Mouse (Mus musculus): ENCODE results near the gene Commd6. TPM values are rescaled to one million over a fixed set of nuclear protein-coding genes. Genes with fewer than 3 reads are reported as not detected.

Commd6 gene
- polyA plus RNA-seq (2015; fragmentation: Nextera tagmentation; extraction: Ambion mirVana) = 165 and 176 TPM in 2 replicates

- Histone ChIP-seq H3K4me3 (ENCODE audit: low read length) (peak within 1 kb of the TSS; percentile 74), H3K4me2 (ENCODE audit: low read depth, low read length) (peak within 1 kb of the TSS; percentile 57), H3K9ac (ENCODE audit: low read depth, low read length) (peak within 1 kb of the TSS; percentile 77), H3K27me3 (replicated peaks; ENCODE audit: control insufficient read depth, insufficient read depth, low read length) (no peaks in the 10 kb centered on the region), H3K9me3 (ENCODE audit: control insufficient read depth, low read length) (no peaks in the 10 kb centered on the region), H3K4me1 (ENCODE audit: control insufficient read depth, insufficient read depth, low read length) (peaks cover 7% of the 10 kb centered on the region; the same call in 1 of the 2 replicates), H3K27ac (ENCODE audit: low read length) (peak within 1 kb of the TSS; percentile 85), H3K36me3 (ENCODE audit: control insufficient read depth, insufficient read depth, low read length) (no peaks in the 10 kb centered on the region)
- WGBS = under 1% methylated on average over 39 of the region's 39 CpGs
- peak; percentile 98 for ATAC-seq
Observed at GRCm38 (mm10) chr14:101640153-101640843, at the start of gene Commd6. Gene Commd6 (minus strand): TSS chr14:101640686.

GRCm38 (mm10) chr14:101688406-101688805 lies 47.9 kb upstream of the Commd6 start:
- ATAC-seq = no peak
- peaks cover 2% of the 10 kb centered on the region; the same call in 1 of the 2 replicates for H3K36me3 ChIP-seq (ENCODE audit: control insufficient read depth, insufficient read depth, low read length)
- H3K27me3 ChIP-seq (replicated peaks; ENCODE audit: control insufficient read depth, insufficient read depth, low read length) = no peaks in the 10 kb centered on the region
- no peaks in the 10 kb centered on the region for H3K9me3 ChIP-seq (ENCODE audit: control insufficient read depth, low read length)
- no peak overlapping the region for H3K4me3 ChIP-seq (ENCODE audit: low read length)
- no peak overlapping the region for H3K27ac ChIP-seq (ENCODE audit: low read length)
- H3K9ac ChIP-seq (ENCODE audit: low read depth, low read length) = no peak overlapping the region
- no peak overlapping the region for H3K4me2 ChIP-seq (ENCODE audit: low read depth, low read length)
- H3K4me1 ChIP-seq (ENCODE audit: control insufficient read depth, insufficient read depth, low read length) = no peaks in the 10 kb centered on the region
- 88% methylated on average over 2 of the region's 2 CpGs for WGBS

- 87% methylated on average over 6 of the region's 6 CpGs for WGBS
- no peaks in the 10 kb centered on the region for H3K36me3 ChIP-seq (ENCODE audit: control insufficient read depth, insufficient read depth, low read length)
- H3K9me3 ChIP-seq (ENCODE audit: control insufficient read depth, low read length) = no peaks in the 10 kb centered on the region
- no peak overlapping the region for H3K9ac ChIP-seq (ENCODE audit: low read depth, low read length)
- H3K27ac ChIP-seq (ENCODE audit: low read length) = no peak overlapping the region
- no peaks in the 10 kb centered on the region for H3K4me1 ChIP-seq (ENCODE audit: control insufficient read depth, insufficient read depth, low read length)
- H3K4me3 ChIP-seq (ENCODE audit: low read length) = no peak overlapping the region
- no peak for ATAC-seq
- no peak overlapping the region for H3K4me2 ChIP-seq (ENCODE audit: low read depth, low read length)
- H3K27me3 ChIP-seq (replicated peaks; ENCODE audit: control insufficient read depth, insufficient read depth, low read length) = no peaks in the 10 kb centered on the region
Observed at GRCm38 (mm10) chr14:101687696-101688095, 47.2 kb upstream of the Commd6 start.

GRCm38 (mm10) chr14:101672226-101672625 lies 31.7 kb upstream of the Commd6 start:
- 92% methylated on average over 1 of the region's 1 CpGs for WGBS
- Histone ChIP-seq H3K9ac (ENCODE audit: low read depth, low read length) (no peak overlapping the region), H3K27ac (ENCODE audit: low read length) (no peak overlapping the region), H3K4me3 (ENCODE audit: low read length) (no peak overlapping the region), H3K9me3 (ENCODE audit: control insufficient read depth, low read length) (no peaks in the 10 kb centered on the region), H3K4me1 (ENCODE audit: control insufficient read depth, insufficient read depth, low read length) (no peaks in the 10 kb centered on the region), H3K4me2 (ENCODE audit: low read depth, low read length) (no peak overlapping the region), H3K36me3 (ENCODE audit: control insufficient read depth, insufficient read depth, low read length) (0 out of 2 replicates have a peak, but pooled peaks cover 3% of the 10 kb centered on the region), H3K27me3 (replicated peaks; ENCODE audit: control insufficient read depth, insufficient read depth, low read length) (no peaks in the 10 kb centered on the region)
- ATAC-seq = no peak

- Histone ChIP-seq H3K4me3 (ENCODE audit: low read length) (no peak overlapping the region), H3K4me2 (ENCODE audit: low read depth, low read length) (no peak overlapping the region), H3K9me3 (ENCODE audit: control insufficient read depth, low read length) (no peaks in the 10 kb centered on the region), H3K27me3 (replicated peaks; ENCODE audit: control insufficient read depth, insufficient read depth, low read length) (no peaks in the 10 kb centered on the region), H3K27ac (ENCODE audit: low read length) (no peak overlapping the region), H3K36me3 (ENCODE audit: control insufficient read depth, insufficient read depth, low read length) (0 out of 2 replicates have a peak, but pooled peaks cover 3% of the 10 kb centered on the region), H3K9ac (ENCODE audit: low read depth, low read length) (no peak overlapping the region), H3K4me1 (ENCODE audit: control insufficient read depth, insufficient read depth, low read length) (no peaks in the 10 kb centered on the region)
- no peak for ATAC-seq
- WGBS = 96% methylated on average over 7 of the region's 7 CpGs
Observed at GRCm38 (mm10) chr14:101668626-101669025, 28.1 kb upstream of the Commd6 start.

GRCm38 (mm10) chr14:101666536-101666935 lies 26.1 kb upstream of the Commd6 start:
- H3K27ac ChIP-seq (ENCODE audit: low read length) = no peak overlapping the region
- H3K36me3 ChIP-seq (ENCODE audit: control insufficient read depth, insufficient read depth, low read length) = 0 out of 2 replicates have a peak, but pooled peaks cover 3% of the 10 kb centered on the region
- 86% methylated on average over 5 of the region's 5 CpGs for WGBS
- H3K4me1 ChIP-seq (ENCODE audit: control insufficient read depth, insufficient read depth, low read length) = no peaks in the 10 kb centered on the region
- H3K4me3 ChIP-seq (ENCODE audit: low read length) = no peak overlapping the region
- H3K4me2 ChIP-seq (ENCODE audit: low read depth, low read length) = no peak overlapping the region
- ATAC-seq = no peak
- no peaks in the 10 kb centered on the region for H3K27me3 ChIP-seq (replicated peaks; ENCODE audit: control insufficient read depth, insufficient read depth, low read length)
- no peaks in the 10 kb centered on the region for H3K9me3 ChIP-seq (ENCODE audit: control insufficient read depth, low read length)
- H3K9ac ChIP-seq (ENCODE audit: low read depth, low read length) = no peak overlapping the region

- H3K4me1 ChIP-seq (ENCODE audit: control insufficient read depth, insufficient read depth, low read length) = no peaks in the 10 kb centered on the region
- 82% methylated on average over 7 of the region's 7 CpGs for WGBS
- no peaks in the 10 kb centered on the region for H3K27me3 ChIP-seq (replicated peaks; ENCODE audit: control insufficient read depth, insufficient read depth, low read length)
- H3K9me3 ChIP-seq (ENCODE audit: control insufficient read depth, low read length) = no peaks in the 10 kb centered on the region
- H3K4me2 ChIP-seq (ENCODE audit: low read depth, low read length) = no peak overlapping the region
- H3K27ac ChIP-seq (ENCODE audit: low read length) = no peak overlapping the region
- 0 out of 2 replicates have a peak, but pooled peaks cover 3% of the 10 kb centered on the region for H3K36me3 ChIP-seq (ENCODE audit: control insufficient read depth, insufficient read depth, low read length)
- H3K9ac ChIP-seq (ENCODE audit: low read depth, low read length) = no peak overlapping the region
- no peak for ATAC-seq
- H3K4me3 ChIP-seq (ENCODE audit: low read length) = no peak overlapping the region
Observed at GRCm38 (mm10) chr14:101666056-101666455, 25.6 kb upstream of the Commd6 start.

- 86% methylated on average over 3 of the region's 3 CpGs for WGBS
- H3K27me3 ChIP-seq (replicated peaks; ENCODE audit: control insufficient read depth, insufficient read depth, low read length) = no peaks in the 10 kb centered on the region
- no peak overlapping the region for H3K4me2 ChIP-seq (ENCODE audit: low read depth, low read length)
- no peaks in the 10 kb centered on the region for H3K4me1 ChIP-seq (ENCODE audit: control insufficient read depth, insufficient read depth, low read length)
- H3K9me3 ChIP-seq (ENCODE audit: control insufficient read depth, low read length) = no peaks in the 10 kb centered on the region
- H3K4me3 ChIP-seq (ENCODE audit: low read length) = no peak overlapping the region
- H3K27ac ChIP-seq (ENCODE audit: low read length) = no peak overlapping the region
- ATAC-seq = no peak
- 0 out of 2 replicates have a peak, but pooled peaks cover 3% of the 10 kb centered on the region for H3K36me3 ChIP-seq (ENCODE audit: control insufficient read depth, insufficient read depth, low read length)
- no peak overlapping the region for H3K9ac ChIP-seq (ENCODE audit: low read depth, low read length)
Observed at GRCm38 (mm10) chr14:101664274-101664673, 23.8 kb upstream of the Commd6 start.

GRCm38 (mm10) chr14:101661654-101662412 lies 21.3 kb upstream of the Commd6 start:
- Histone ChIP-seq H3K4me1 (ENCODE audit: control insufficient read depth, insufficient read depth, low read length) (no peaks in the 10 kb centered on the region), H3K27me3 (replicated peaks; ENCODE audit: control insufficient read depth, insufficient read depth, low read length) (no peaks in the 10 kb centered on the region), H3K36me3 (ENCODE audit: control insufficient read depth, insufficient read depth, low read length) (no peaks in the 10 kb centered on the region), H3K4me2 (ENCODE audit: low read depth, low read length) (no peak overlapping the region), H3K9me3 (ENCODE audit: control insufficient read depth, low read length) (no peaks in the 10 kb centered on the region), H3K4me3 (ENCODE audit: low read length) (no peak overlapping the region), H3K27ac (ENCODE audit: low read length) (no peak overlapping the region), H3K9ac (ENCODE audit: low read depth, low read length) (no peak overlapping the region)
- WGBS = 64% methylated on average over 3 of the region's 3 CpGs
- ATAC-seq = no peak

Data from intestine, embryonic 16.5 days (tissue).